Mouse (Mus musculus): ENCODE measurements around the gene Robo4. TPM values are rescaled to one million over a fixed set of nuclear protein-coding genes. Genes with fewer than 3 reads are reported as not detected.

The Robo4 gene
- polyA plus RNA-seq, 1 experiment: 6.6 TPM

DNA sequence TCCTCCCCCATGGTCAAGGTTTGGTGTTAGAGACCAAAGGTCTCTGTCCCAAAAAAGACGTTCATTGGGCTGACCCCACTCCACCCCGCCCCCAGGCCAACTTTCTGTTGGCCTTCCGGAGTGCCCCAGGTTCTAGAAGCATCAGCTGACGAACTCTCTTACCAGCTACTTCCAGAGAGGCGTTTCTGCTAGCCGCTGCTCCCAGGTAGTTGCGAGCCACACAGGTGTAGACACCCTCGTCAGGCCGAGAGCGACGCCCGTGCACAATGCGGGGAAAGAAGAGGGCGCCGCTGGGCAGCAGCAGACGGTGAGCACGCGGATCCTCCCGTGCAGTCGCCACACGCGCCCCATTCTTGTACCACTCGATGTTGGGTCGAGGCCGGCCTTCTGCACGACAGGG is 27.6 kb downstream of the Robo4 start:
- Histone ChIP-seq H3K4me3 (ENCODE audit: control insufficient read depth, insufficient read depth, low read length) (no peak overlapping the region), H3K4me1 (replicated peaks; ENCODE audit: control insufficient read depth, insufficient read depth, low read length) (no peaks in the 10 kb centered on the region), H3K27ac (ENCODE audit: control insufficient read depth, insufficient read depth, low read length) (no peak overlapping the region), H3K27me3 (ENCODE audit: control insufficient read depth, insufficient read depth, low read length) (peaks cover 3% of the 10 kb centered on the region; the same call in 1 of the 2 replicates), H3K36me3 (ENCODE audit: control insufficient read depth, insufficient read depth, low read length) (no peaks in the 10 kb centered on the region)
- WGBS: 42% methylated on average over 26 of the region's 26 CpGs
- TF ChIP-seq POLR2A (IDR thresholded peaks at IDR 0.05; ENCODE audit: control insufficient read depth, extremely low read depth, insufficient read depth, low read length, poor library complexity) (no peak), CTCF (IDR thresholded peaks at IDR 0.05; ENCODE audit: borderline replicate concordance, control insufficient read depth, extremely low read depth, insufficient read depth, low read length, poor library complexity) (no peak)
- DNase-seq: no peak

DNA sequence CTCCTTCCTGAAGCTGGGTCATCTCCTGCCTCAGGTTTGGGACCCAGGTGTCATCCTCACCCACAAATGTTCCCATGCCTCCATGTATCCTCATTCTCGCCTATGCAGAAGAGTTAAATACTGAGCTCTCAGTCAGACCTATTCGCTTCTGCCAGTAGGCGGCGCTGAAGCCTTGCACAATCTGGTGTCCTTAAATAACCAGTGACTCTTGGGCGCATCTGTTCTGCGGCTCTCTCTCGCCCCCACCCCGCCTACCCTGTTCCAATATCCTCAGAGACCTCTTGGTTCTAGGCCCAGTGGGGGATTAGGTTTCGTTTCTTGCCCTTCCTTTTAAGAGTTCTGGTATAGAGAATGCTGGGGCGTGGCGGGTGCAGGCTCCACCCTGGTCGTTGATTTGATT is 28.9 kb downstream of the Robo4 start:
- DNase-seq: peak; percentile 76
- no peak overlapping the region for H3K4me3 ChIP-seq (ENCODE audit: control insufficient read depth, insufficient read depth, low read length)
- peaks cover 3% of the 10 kb centered on the region; the same call in 1 of the 2 replicates for H3K27me3 ChIP-seq (ENCODE audit: control insufficient read depth, insufficient read depth, low read length)
- peak; percentile 65; the same call in 1 of the 2 replicates for TF ChIP-seq CTCF (IDR thresholded peaks at IDR 0.05; ENCODE audit: borderline replicate concordance, control insufficient read depth, extremely low read depth, insufficient read depth, low read length, poor library complexity)
- no peak for TF ChIP-seq POLR2A (IDR thresholded peaks at IDR 0.05; ENCODE audit: control insufficient read depth, extremely low read depth, insufficient read depth, low read length, poor library complexity)
- no peaks in the 10 kb centered on the region for H3K36me3 ChIP-seq (ENCODE audit: control insufficient read depth, insufficient read depth, low read length)
- no peaks in the 10 kb centered on the region for H3K4me1 ChIP-seq (replicated peaks; ENCODE audit: control insufficient read depth, insufficient read depth, low read length)
- 4% methylated on average over 12 of the region's 12 CpGs for WGBS
- H3K27ac ChIP-seq (ENCODE audit: control insufficient read depth, insufficient read depth, low read length): no peak overlapping the region

DNA sequence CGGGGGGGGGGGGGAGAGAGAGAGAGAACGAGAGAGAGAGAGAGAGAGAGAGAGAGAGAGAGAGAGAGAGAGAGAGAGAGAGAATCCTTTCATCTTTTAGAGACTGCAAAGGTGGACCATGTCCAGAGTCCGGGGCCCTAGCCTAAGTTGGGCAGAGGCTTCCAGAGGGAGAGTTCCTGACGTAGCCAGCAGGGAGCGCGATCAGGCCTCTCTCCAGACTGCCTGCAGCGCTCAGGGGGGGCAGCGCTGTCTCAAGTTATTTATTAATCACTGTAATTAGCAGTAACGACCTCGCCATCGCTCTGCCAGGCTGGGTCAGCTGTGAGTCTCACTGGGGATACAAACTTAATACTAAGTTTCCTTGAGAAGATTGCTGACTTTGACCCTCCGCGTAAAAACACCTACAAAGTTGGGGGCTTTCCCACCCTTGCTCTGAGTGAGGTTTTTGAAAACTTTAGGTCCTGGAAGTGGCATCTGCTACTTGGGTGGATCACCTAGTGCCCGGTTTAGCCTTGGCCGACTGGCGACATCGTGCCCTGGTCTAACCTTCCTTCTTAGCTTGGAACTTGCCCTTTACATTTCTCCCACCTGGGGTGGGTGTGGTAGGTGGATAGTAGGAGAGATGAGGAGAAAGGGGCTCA is 30.4 kb downstream of the Robo4 start:
- H3K4me1 ChIP-seq (replicated peaks; ENCODE audit: control insufficient read depth, insufficient read depth, low read length): no peaks in the 10 kb centered on the region
- no peaks in the 10 kb centered on the region for H3K36me3 ChIP-seq (ENCODE audit: control insufficient read depth, insufficient read depth, low read length)
- no peak overlapping the region for H3K27ac ChIP-seq (ENCODE audit: control insufficient read depth, insufficient read depth, low read length)
- H3K27me3 ChIP-seq (ENCODE audit: control insufficient read depth, insufficient read depth, low read length): peaks cover 3% of the 10 kb centered on the region; the same call in 1 of the 2 replicates
- WGBS: 8% methylated on average over 16 of the region's 17 CpGs
- no peak overlapping the region for H3K4me3 ChIP-seq (ENCODE audit: control insufficient read depth, insufficient read depth, low read length)
- DNase-seq: no peak
- TF ChIP-seq POLR2A (IDR thresholded peaks at IDR 0.05; ENCODE audit: control insufficient read depth, extremely low read depth, insufficient read depth, low read length, poor library complexity) (no peak), CTCF (IDR thresholded peaks at IDR 0.05; ENCODE audit: borderline replicate concordance, control insufficient read depth, extremely low read depth, insufficient read depth, low read length, poor library complexity) (no peak)

DNA sequence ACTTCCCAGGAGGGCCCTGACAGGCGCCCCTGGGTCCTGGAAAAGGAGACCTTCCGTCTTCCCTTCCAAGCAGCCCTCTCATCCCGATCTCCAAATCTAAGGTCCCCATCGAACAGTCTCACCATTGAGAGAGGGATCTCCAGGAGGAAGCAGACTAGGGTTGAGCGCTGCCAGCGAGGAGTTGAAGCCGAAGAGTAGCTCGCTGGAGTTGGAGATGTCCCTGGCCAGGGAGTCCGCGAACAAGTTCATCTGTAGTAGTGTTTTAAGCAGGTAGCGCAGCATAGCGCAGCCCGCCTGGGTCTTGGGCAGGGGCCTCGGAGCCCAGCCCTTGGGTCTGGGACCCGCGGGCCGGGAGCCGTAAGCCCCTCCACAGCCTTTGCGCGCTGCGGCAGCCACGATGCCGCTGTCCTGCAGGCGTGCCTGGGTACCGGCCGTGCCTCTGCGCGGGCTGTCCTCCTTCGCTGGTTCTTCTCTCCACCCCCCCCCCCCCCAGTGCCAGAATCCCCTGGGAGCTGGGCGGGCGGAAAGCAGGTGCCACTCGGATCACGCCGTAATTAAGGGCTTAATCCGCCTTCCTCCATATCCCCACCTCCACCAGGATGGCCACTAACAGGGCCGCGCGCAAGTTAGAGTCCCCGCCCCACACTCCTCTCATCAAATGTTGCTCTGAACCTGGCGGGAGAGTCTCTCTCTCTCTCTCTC is 31.2 kb downstream of the Robo4 start, which contains the start of gene Robo3:
Gene Robo3 (minus strand): TSS at position 527 of the 702 bp plus-strand sequence.
- TF ChIP-seq CTCF (IDR thresholded peaks at IDR 0.05; ENCODE audit: borderline replicate concordance, control insufficient read depth, extremely low read depth, insufficient read depth, low read length, poor library complexity) (no peak), POLR2A (IDR thresholded peaks at IDR 0.05; ENCODE audit: control insufficient read depth, extremely low read depth, insufficient read depth, low read length, poor library complexity) (no peak)
- H3K36me3 ChIP-seq (ENCODE audit: control insufficient read depth, insufficient read depth, low read length): no peaks in the 10 kb centered on the region
- peaks cover 3% of the 10 kb centered on the region; the same call in 1 of the 2 replicates for H3K27me3 ChIP-seq (ENCODE audit: control insufficient read depth, insufficient read depth, low read length)
- H3K4me3 ChIP-seq (ENCODE audit: control insufficient read depth, insufficient read depth, low read length): no peak within 1 kb of the TSS
- no peak for DNase-seq
- no peaks in the 10 kb centered on the region for H3K4me1 ChIP-seq (replicated peaks; ENCODE audit: control insufficient read depth, insufficient read depth, low read length)
- 3% methylated on average over 40 of the region's 40 CpGs for WGBS
- H3K27ac ChIP-seq (ENCODE audit: control insufficient read depth, insufficient read depth, low read length): no peak within 1 kb of the TSS

GRCm38 (mm10) chr9:37433823-37434560 is 32.3 kb downstream of the Robo4 start:
- H3K27ac ChIP-seq (ENCODE audit: control insufficient read depth, insufficient read depth, low read length): no peak overlapping the region
- H3K36me3 ChIP-seq (ENCODE audit: control insufficient read depth, insufficient read depth, low read length): no peaks in the 10 kb centered on the region
- 4% methylated on average over 18 of the region's 18 CpGs for WGBS
- H3K4me3 ChIP-seq (ENCODE audit: control insufficient read depth, insufficient read depth, low read length): no peak overlapping the region
- H3K27me3 ChIP-seq (ENCODE audit: control insufficient read depth, insufficient read depth, low read length): peaks cover 3% of the 10 kb centered on the region; the same call in 1 of the 2 replicates
- TF ChIP-seq CTCF (IDR thresholded peaks at IDR 0.05; ENCODE audit: borderline replicate concordance, control insufficient read depth, extremely low read depth, insufficient read depth, low read length, poor library complexity) (no peak), POLR2A (IDR thresholded peaks at IDR 0.05; ENCODE audit: control insufficient read depth, extremely low read depth, insufficient read depth, low read length, poor library complexity) (no peak)
- no peaks in the 10 kb centered on the region for H3K4me1 ChIP-seq (replicated peaks; ENCODE audit: control insufficient read depth, insufficient read depth, low read length)
- DNase-seq: no peak

GRCm38 (mm10) chr9:37434932-37435331 is 33.2 kb downstream of the Robo4 start:
- no peak for DNase-seq
- 30% methylated on average over 14 of the region's 14 CpGs for WGBS
- H3K4me1 ChIP-seq (replicated peaks; ENCODE audit: control insufficient read depth, insufficient read depth, low read length): no peaks in the 10 kb centered on the region
- TF ChIP-seq POLR2A (IDR thresholded peaks at IDR 0.05; ENCODE audit: control insufficient read depth, extremely low read depth, insufficient read depth, low read length, poor library complexity) (no peak), CTCF (IDR thresholded peaks at IDR 0.05; ENCODE audit: borderline replicate concordance, control insufficient read depth, extremely low read depth, insufficient read depth, low read length, poor library complexity) (no peak)
- no peaks in the 10 kb centered on the region for H3K36me3 ChIP-seq (ENCODE audit: control insufficient read depth, insufficient read depth, low read length)
- peaks cover 3% of the 10 kb centered on the region; the same call in 1 of the 2 replicates for H3K27me3 ChIP-seq (ENCODE audit: control insufficient read depth, insufficient read depth, low read length)
- H3K27ac ChIP-seq (ENCODE audit: control insufficient read depth, insufficient read depth, low read length): no peak overlapping the region
- H3K4me3 ChIP-seq (ENCODE audit: control insufficient read depth, insufficient read depth, low read length): no peak overlapping the region

All from thymus, adult 2 months (tissue).